Comparison of ENCODE assay signal across 31 mouse cellular contexts in genomic region chr13:103217486-103217885, GRCm38 (mm10).
"Had no signal": no experiment of that assay in that cellular context is flagged by ENCODE, and none has a peak within 500 bp of the region (broad histone marks: within the 10 kb centered on the region; RNA-seq: fewer than 3 reads in every experiment).

No protein-coding gene starts in this region.

- H3K4me2 ChIP-seq: limb, embryonic 12.5 days; limb, embryonic 13.5 days; limb, embryonic 15.5 days; liver, embryonic 11.5 days; liver, embryonic 12.5 days; liver, embryonic 13.5 days; liver, embryonic 15.5 days; lung, embryonic 14.5 days; lung, embryonic 15.5 days; midbrain, embryonic 11.5 days; midbrain, embryonic 12.5 days; midbrain, embryonic 13.5 days; midbrain, embryonic 15.5 days had no signal

- DNase-seq: left cerebral cortex, postnatal 4 days; liver; liver, embryonic 13.5 days; liver, postnatal 0 days; lung, adult 18-20 months; lung, adult 2 months; lung, embryonic 14.5 days; lung, postnatal 10 days; lung, postnatal 14 days; lung, postnatal 36 days; lung, postnatal 4 days; midbrain, embryonic 14.5 days had no signal

- H3K9ac ChIP-seq: limb, embryonic 12.5 days; limb, embryonic 13.5 days; limb, embryonic 15.5 days; liver, embryonic 12.5 days; liver, embryonic 13.5 days; liver, embryonic 14.5 days; liver, embryonic 15.5 days; liver, postnatal 0 days; lung, embryonic 14.5 days; lung, embryonic 15.5 days; midbrain, embryonic 12.5 days; midbrain, embryonic 13.5 days; midbrain, embryonic 15.5 days had no signal

- ATAC-seq: liver, embryonic 12.5 days; liver, postnatal 0 days; lung, postnatal 0 days; midbrain, embryonic 13.5 days; midbrain, embryonic 15.5 days; midbrain, embryonic 16.5 days had no signal

- H3K27me3 ChIP-seq: limb, embryonic 12.5 days; limb, embryonic 13.5 days; limb, embryonic 15.5 days; liver, embryonic 12.5 days; liver, embryonic 13.5 days; liver, embryonic 15.5 days; lung, embryonic 15.5 days; megakaryocyte, embryonic 14.5 days; midbrain, embryonic 12.5 days; midbrain, embryonic 13.5 days; midbrain, embryonic 15.5 days had no signal

- H3K27ac ChIP-seq: limb, embryonic 10.5 days; limb, embryonic 12.5 days; limb, embryonic 13.5 days; limb, embryonic 15.5 days; liver, embryonic 12.5 days; liver, embryonic 13.5 days; liver, embryonic 14.5 days; liver, embryonic 15.5 days; lung, embryonic 15.5 days; macrophage; midbrain, embryonic 10.5 days; midbrain, embryonic 12.5 days; midbrain, embryonic 13.5 days; midbrain, embryonic 15.5 days had no signal

- H3K9me3 ChIP-seq: limb, embryonic 10.5 days; limb, embryonic 12.5 days; limb, embryonic 13.5 days; limb, embryonic 15.5 days; liver, embryonic 12.5 days; liver, embryonic 13.5 days; liver, embryonic 15.5 days; lung, embryonic 15.5 days; megakaryocyte, embryonic 14.5 days; midbrain, embryonic 10.5 days; midbrain, embryonic 12.5 days; midbrain, embryonic 13.5 days; midbrain, embryonic 15.5 days had no signal

- H3K4me3 ChIP-seq: limb, embryonic 10.5 days; limb, embryonic 12.5 days; limb, embryonic 13.5 days; limb, embryonic 15.5 days; liver, embryonic 12.5 days; liver, embryonic 13.5 days; liver, embryonic 15.5 days; lung, embryonic 15.5 days; megakaryocyte, embryonic 14.5 days; midbrain, embryonic 10.5 days; midbrain, embryonic 12.5 days; midbrain, embryonic 13.5 days; midbrain, embryonic 15.5 days; myocyte had no signal

- H3K4me1 ChIP-seq: liver, embryonic 15.5 days had no signal

- H3K36me3 ChIP-seq: limb, embryonic 10.5 days; limb, embryonic 12.5 days; limb, embryonic 13.5 days; limb, embryonic 15.5 days; liver, embryonic 12.5 days; liver, embryonic 13.5 days; liver, embryonic 15.5 days; lung, embryonic 15.5 days; midbrain, embryonic 10.5 days; midbrain, embryonic 12.5 days; midbrain, embryonic 13.5 days; midbrain, embryonic 15.5 days had no signal
